Mouse (Mus musculus): ENCODE measurements around the gene Set. TPM values are rescaled to one million over a fixed set of nuclear protein-coding genes. Genes with fewer than 3 reads are reported as not detected.

The Set gene
- polyA plus RNA-seq, 1 experiment from 2014 or later = 452 TPM

- H3K36me3 ChIP-seq = peaks cover 13% of the 10 kb centered on the region
- peak overlapping the region; percentile 86 for H3K27ac ChIP-seq
- peak overlapping the region; percentile 57 for H3K9ac ChIP-seq
- peak overlapping the region; percentile 61 for H3K4me3 ChIP-seq (replicated peaks)
- 1% methylated on average over 13 of the region's 13 CpGs for WGBS
- H3K9me3 ChIP-seq = no peaks in the 10 kb centered on the region
- H3K4me2 ChIP-seq = peak overlapping the region; percentile 89
- no peaks in the 10 kb centered on the region for H3K27me3 ChIP-seq (replicated peaks)
- no peak; the same call in 1 of the 2 replicates for ATAC-seq (ENCODE audit: insufficient read depth, low FRiP score, low read depth)
- peaks cover 23% of the 10 kb centered on the region for H3K4me1 ChIP-seq
Measured at GRCm38 (mm10) chr2:30094208-30094588, 37.0 kb downstream of the Set start.

DNA sequence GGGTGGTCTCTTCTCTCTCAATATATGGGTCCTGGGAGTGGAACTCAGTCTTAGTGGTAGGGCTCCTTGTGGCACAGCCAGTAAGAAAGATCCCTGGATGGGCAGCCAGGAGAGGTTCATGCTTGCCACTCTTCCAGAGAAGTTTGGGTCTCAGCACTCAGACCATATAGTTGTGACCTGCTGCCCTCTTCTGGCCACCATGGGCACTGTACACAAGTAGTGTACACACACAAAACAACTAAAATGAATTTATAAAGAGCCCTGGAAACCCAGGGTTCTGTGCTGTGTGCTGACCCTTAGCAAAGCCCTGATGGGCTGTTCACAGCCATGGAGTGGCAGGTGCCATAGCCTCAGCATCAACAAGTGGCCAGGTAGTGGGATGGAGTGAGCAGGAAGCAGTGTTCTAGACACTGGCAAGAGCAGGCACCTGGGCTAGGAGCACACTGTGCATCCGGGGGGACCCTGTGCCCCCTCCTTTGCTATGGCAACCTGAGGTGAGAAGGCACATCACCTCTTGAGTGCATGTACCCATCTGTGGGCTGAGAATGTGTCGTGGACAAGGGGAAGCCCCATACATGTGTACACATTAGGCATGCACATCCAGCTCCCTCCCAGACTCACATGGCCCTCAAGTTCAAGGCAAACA, 38.8 kb downstream of the Set start:
- Histone ChIP-seq H3K9me3 (no peaks in the 10 kb centered on the region), H3K4me2 (no peak overlapping the region), H3K9ac (no peak overlapping the region), H3K27ac (no peak overlapping the region), H3K27me3 (replicated peaks) (no peaks in the 10 kb centered on the region), H3K4me3 (replicated peaks) (no peak overlapping the region), H3K36me3 (peaks cover 12% of the 10 kb centered on the region; the same call in 1 of the 2 replicates), H3K4me1 (peaks cover 23% of the 10 kb centered on the region)
- ATAC-seq (ENCODE audit: insufficient read depth, low FRiP score, low read depth) = no peak
- 91% methylated on average over 2 of the region's 2 CpGs for WGBS

DNA sequence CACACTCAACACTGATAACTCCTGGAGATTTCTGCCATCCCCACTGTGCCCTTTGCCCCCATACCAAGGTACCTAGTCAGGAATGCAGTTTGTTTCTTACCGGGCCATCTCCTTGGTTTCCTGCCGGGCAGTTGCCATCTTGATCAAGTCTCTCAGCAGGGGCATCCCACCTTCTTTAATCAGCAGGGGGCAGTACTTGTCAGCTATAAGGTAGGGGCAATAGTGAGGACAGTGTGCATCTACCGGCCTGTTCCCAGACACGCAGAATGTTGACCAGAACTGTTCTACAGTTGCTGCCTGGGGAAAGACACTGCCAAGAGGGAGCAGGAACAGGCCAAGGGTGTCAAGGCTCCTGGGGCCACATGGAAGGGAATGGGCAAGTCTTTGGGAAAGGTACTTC, 43.0 kb downstream of the Set start:
- Histone ChIP-seq H3K4me1 (peaks cover 3% of the 10 kb centered on the region; the same call in 1 of the 2 replicates), H3K9me3 (no peaks in the 10 kb centered on the region), H3K9ac (no peak overlapping the region), H3K4me3 (replicated peaks) (no peak overlapping the region), H3K27me3 (replicated peaks) (no peaks in the 10 kb centered on the region), H3K27ac (no peak overlapping the region), H3K4me2 (no peak overlapping the region), H3K36me3 (peaks cover 22% of the 10 kb centered on the region)
- no peak for ATAC-seq (ENCODE audit: insufficient read depth, low FRiP score, low read depth)
- 68% methylated on average over 4 of the region's 4 CpGs for WGBS

- no peak overlapping the region for H3K9ac ChIP-seq
- no peak overlapping the region for H3K4me3 ChIP-seq (replicated peaks)
- H3K36me3 ChIP-seq = peaks cover 35% of the 10 kb centered on the region
- ATAC-seq (ENCODE audit: insufficient read depth, low FRiP score, low read depth) = no peak
- H3K27me3 ChIP-seq (replicated peaks) = no peaks in the 10 kb centered on the region
- H3K27ac ChIP-seq = no peak overlapping the region
- H3K4me2 ChIP-seq = no peak overlapping the region
- no peaks in the 10 kb centered on the region for H3K4me1 ChIP-seq
- no peaks in the 10 kb centered on the region for H3K9me3 ChIP-seq
Measured at GRCm38 (mm10) chr2:30106364-30106763, 49.2 kb downstream of the Set start.

- Histone ChIP-seq H3K4me1 (no peaks in the 10 kb centered on the region), H3K36me3 (peaks cover 35% of the 10 kb centered on the region), H3K9me3 (no peaks in the 10 kb centered on the region), H3K9ac (no peak overlapping the region), H3K4me3 (replicated peaks) (no peak overlapping the region), H3K27me3 (replicated peaks) (no peaks in the 10 kb centered on the region), H3K27ac (no peak overlapping the region), H3K4me2 (no peak overlapping the region)
- ATAC-seq (ENCODE audit: insufficient read depth, low FRiP score, low read depth) = no peak
- WGBS = 92% methylated on average over 5 of the region's 5 CpGs
Measured at GRCm38 (mm10) chr2:30107646-30108045, 50.5 kb downstream of the Set start.

- Histone ChIP-seq H3K27me3 (replicated peaks) (no peaks in the 10 kb centered on the region), H3K9me3 (no peaks in the 10 kb centered on the region), H3K4me2 (no peak overlapping the region), H3K4me3 (replicated peaks) (no peak overlapping the region), H3K4me1 (no peaks in the 10 kb centered on the region), H3K9ac (no peak overlapping the region), H3K36me3 (peaks cover 36% of the 10 kb centered on the region), H3K27ac (no peak overlapping the region)
- 88% methylated on average over 4 of the region's 4 CpGs for WGBS
- no peak for ATAC-seq (ENCODE audit: insufficient read depth, low FRiP score, low read depth)
Measured at GRCm38 (mm10) chr2:30108260-30108659, 51.1 kb downstream of the Set start.

DNA sequence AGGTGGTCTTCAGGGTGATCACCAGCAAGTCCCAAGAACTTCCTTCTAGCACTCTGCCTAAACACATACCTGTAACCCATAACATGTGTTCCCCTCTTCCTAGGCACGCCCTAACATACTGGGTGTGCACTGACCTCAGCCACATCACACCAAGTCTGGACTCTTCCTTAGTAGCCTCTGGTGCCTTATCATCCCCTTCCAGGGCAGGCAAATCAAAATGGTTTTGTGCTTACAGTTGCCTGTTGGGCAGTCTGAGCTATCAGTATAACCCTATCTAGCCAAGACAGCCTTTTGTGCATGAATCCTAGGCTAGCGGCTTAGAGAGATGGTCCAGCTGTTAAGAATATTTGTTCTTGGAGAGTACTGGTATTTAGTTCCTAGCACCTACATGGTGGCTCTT, 54.3 kb downstream of the Set start:
- no peaks in the 10 kb centered on the region for H3K4me1 ChIP-seq
- 87% methylated on average over 2 of the region's 2 CpGs for WGBS
- no peak overlapping the region for H3K9ac ChIP-seq
- no peaks in the 10 kb centered on the region for H3K27me3 ChIP-seq (replicated peaks)
- peak; percentile 15; the same call in 1 of the 2 replicates for ATAC-seq (ENCODE audit: insufficient read depth, low FRiP score, low read depth)
- no peak overlapping the region for H3K4me2 ChIP-seq
- H3K9me3 ChIP-seq = no peaks in the 10 kb centered on the region
- H3K4me3 ChIP-seq (replicated peaks) = no peak overlapping the region
- no peak overlapping the region for H3K27ac ChIP-seq
- peaks cover 36% of the 10 kb centered on the region for H3K36me3 ChIP-seq

GRCm38 (mm10) chr2:30112564-30112963, 55.4 kb downstream of the Set start:
- Histone ChIP-seq H3K9ac (no peak overlapping the region), H3K4me1 (no peaks in the 10 kb centered on the region), H3K9me3 (no peaks in the 10 kb centered on the region), H3K4me3 (replicated peaks) (no peak overlapping the region), H3K27me3 (replicated peaks) (no peaks in the 10 kb centered on the region), H3K27ac (no peak overlapping the region), H3K4me2 (no peak overlapping the region), H3K36me3 (peaks cover 36% of the 10 kb centered on the region)
- ATAC-seq (ENCODE audit: insufficient read depth, low FRiP score, low read depth) = no peak
- WGBS = 91% methylated on average over 5 of the region's 5 CpGs

GRCm38 (mm10) chr2:30119641-30120051, 62.5 kb downstream of the Set start:
- no peak overlapping the region for H3K27ac ChIP-seq
- no peak for ATAC-seq (ENCODE audit: insufficient read depth, low FRiP score, low read depth)
- H3K4me2 ChIP-seq = no peak overlapping the region
- H3K27me3 ChIP-seq (replicated peaks) = no peaks in the 10 kb centered on the region
- H3K36me3 ChIP-seq = peaks cover 3% of the 10 kb centered on the region; the same call in 1 of the 2 replicates
- no peak overlapping the region for H3K4me3 ChIP-seq (replicated peaks)
- H3K9me3 ChIP-seq = no peaks in the 10 kb centered on the region
- H3K4me1 ChIP-seq = peaks cover 7% of the 10 kb centered on the region
- no peak overlapping the region for H3K9ac ChIP-seq
- 43% methylated on average over 6 of the region's 6 CpGs for WGBS

DNA sequence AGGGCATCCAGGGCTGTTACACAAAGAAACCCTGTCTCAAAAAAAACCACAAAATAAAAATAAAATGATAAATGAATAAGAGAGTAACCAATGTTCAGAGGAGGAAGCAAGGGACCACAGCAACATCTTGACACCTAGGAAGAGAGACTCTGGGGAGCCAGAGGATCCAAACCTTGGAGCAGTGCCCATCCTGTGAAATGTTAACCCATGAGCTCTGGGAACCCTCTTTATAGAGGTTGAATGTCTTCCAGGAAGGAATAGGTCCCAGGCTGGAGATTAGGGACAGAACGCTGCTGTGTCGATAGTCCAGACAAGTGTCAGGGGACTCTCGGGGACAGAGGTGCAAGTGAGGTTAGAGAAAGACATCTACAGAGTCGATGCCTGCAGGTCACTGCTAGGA, 63.1 kb downstream of the Set start:
- H3K27me3 ChIP-seq (replicated peaks) = no peaks in the 10 kb centered on the region
- WGBS = 86% methylated on average over 4 of the region's 4 CpGs
- no peak for ATAC-seq (ENCODE audit: insufficient read depth, low FRiP score, low read depth)
- H3K27ac ChIP-seq = no peak overlapping the region
- 0 out of 2 replicates have a peak, but pooled peaks cover 3% of the 10 kb centered on the region for H3K36me3 ChIP-seq
- no peak overlapping the region for H3K4me2 ChIP-seq
- no peak overlapping the region for H3K9ac ChIP-seq
- H3K9me3 ChIP-seq = no peaks in the 10 kb centered on the region
- peaks cover 7% of the 10 kb centered on the region for H3K4me1 ChIP-seq
- H3K4me3 ChIP-seq (replicated peaks) = no peak overlapping the region

Other genes starting within 250 kb of the Set start
- gene Urm1, start 237.3 kb upstream of the Set start, polyA plus RNA-seq (2015; fragmentation: Nextera tagmentation; extraction: Ambion mirVana) = 19.1 and 20.0 TPM in 2 replicates
- 28.5 and 29.4 TPM in 2 replicates for gene Cercam, start 188.2 kb upstream of the Set start, polyA plus RNA-seq (2015; fragmentation: Nextera tagmentation; extraction: Ambion mirVana)
- 53.6 and 53.8 TPM in 2 replicates for gene Odf2, start 168.2 kb upstream of the Set start, polyA plus RNA-seq (2015; fragmentation: Nextera tagmentation; extraction: Ambion mirVana)
- gene Gle1, start 122.0 kb upstream of the Set start, polyA plus RNA-seq (2015; fragmentation: Nextera tagmentation; extraction: Ambion mirVana) = 49.3 and 51.8 TPM in 2 replicates
- gene Sptan1, start 91.8 kb upstream of the Set start, polyA plus RNA-seq (2015; fragmentation: Nextera tagmentation; extraction: Ambion mirVana) = 74.3 and 78.5 TPM in 2 replicates
- gene Wdr34, start 8.5 kb upstream of the Set start, polyA plus RNA-seq (2015; fragmentation: Nextera tagmentation; extraction: Ambion mirVana) = 27.2 and 27.9 TPM in 2 replicates
- 7.9 and 10.5 TPM in 2 replicates for gene Pkn3, start 20.3 kb downstream of the Set start, polyA plus RNA-seq (2015; fragmentation: Nextera tagmentation; extraction: Ambion mirVana)
- gene Zdhhc12, start 36.3 kb downstream of the Set start, polyA plus RNA-seq (2015; fragmentation: Nextera tagmentation; extraction: Ambion mirVana) = 46.5 and 47.1 TPM in 2 replicates
- 7.0 and 7.1 TPM in 2 replicates for gene Zer1, start 67.2 kb downstream of the Set start, polyA plus RNA-seq (2015; fragmentation: Nextera tagmentation; extraction: Ambion mirVana)
- gene Tbc1d13, start 76.4 kb downstream of the Set start, polyA plus RNA-seq (2015; fragmentation: Nextera tagmentation; extraction: Ambion mirVana) = 6.4 and 9.1 TPM in 2 replicates
- 28.8 and 31.5 TPM in 2 replicates for gene Endog, start 114.1 kb downstream of the Set start, polyA plus RNA-seq (2015; fragmentation: Nextera tagmentation; extraction: Ambion mirVana)
- gene Spout1, start 121.1 kb downstream of the Set start, polyA plus RNA-seq (2015; fragmentation: Nextera tagmentation; extraction: Ambion mirVana) = 56.7 and 62.9 TPM in 2 replicates
- 16.2 and 17.4 TPM in 2 replicates for gene Kyat1, start 148.5 kb downstream of the Set start, polyA plus RNA-seq (2015; fragmentation: Nextera tagmentation; extraction: Ambion mirVana)
- gene Lrrc8a, start 180.3 kb downstream of the Set start, polyA plus RNA-seq (2015; fragmentation: Nextera tagmentation; extraction: Ambion mirVana) = 37.2 and 37.6 TPM in 2 replicates
- gene Gm28035, start 183.2 kb downstream of the Set start, polyA plus RNA-seq (2015; fragmentation: Nextera tagmentation; extraction: Ambion mirVana) = 0.22 and 0.35 TPM in 2 replicates
- gene Phyhd1, start 208.8 kb downstream of the Set start, polyA plus RNA-seq (2015; fragmentation: Nextera tagmentation; extraction: Ambion mirVana) = 13.1 and 14.2 TPM in 2 replicates
- not detected in 2 replicates for gene Gm28038, start 223.7 kb downstream of the Set start, polyA plus RNA-seq (2015; fragmentation: Nextera tagmentation; extraction: Ambion mirVana)
- gene Dolk, start 229.0 kb downstream of the Set start, polyA plus RNA-seq (2015; fragmentation: Nextera tagmentation; extraction: Ambion mirVana) = 33.2 and 33.3 TPM in 2 replicates
- gene Nup188, start 229.0 kb downstream of the Set start, polyA plus RNA-seq (2015; fragmentation: Nextera tagmentation; extraction: Ambion mirVana) = 22.4 and 29.7 TPM in 2 replicates